Mouse (Mus musculus): ENCODE data around the gene Zfp978. TPM values are rescaled to one million over a fixed set of nuclear protein-coding genes. Genes with fewer than 3 reads are reported as not detected.
"Not testable (repeated sequence)": the region's sequence is repeated elsewhere in the genome, so short reads cannot be mapped to it uniquely, and the experiment has no call there.

Zfp978 gene
- total RNA-seq, 2 experiments from 2014 or later, result 0.64 TPM; not detected in 1

DNA sequence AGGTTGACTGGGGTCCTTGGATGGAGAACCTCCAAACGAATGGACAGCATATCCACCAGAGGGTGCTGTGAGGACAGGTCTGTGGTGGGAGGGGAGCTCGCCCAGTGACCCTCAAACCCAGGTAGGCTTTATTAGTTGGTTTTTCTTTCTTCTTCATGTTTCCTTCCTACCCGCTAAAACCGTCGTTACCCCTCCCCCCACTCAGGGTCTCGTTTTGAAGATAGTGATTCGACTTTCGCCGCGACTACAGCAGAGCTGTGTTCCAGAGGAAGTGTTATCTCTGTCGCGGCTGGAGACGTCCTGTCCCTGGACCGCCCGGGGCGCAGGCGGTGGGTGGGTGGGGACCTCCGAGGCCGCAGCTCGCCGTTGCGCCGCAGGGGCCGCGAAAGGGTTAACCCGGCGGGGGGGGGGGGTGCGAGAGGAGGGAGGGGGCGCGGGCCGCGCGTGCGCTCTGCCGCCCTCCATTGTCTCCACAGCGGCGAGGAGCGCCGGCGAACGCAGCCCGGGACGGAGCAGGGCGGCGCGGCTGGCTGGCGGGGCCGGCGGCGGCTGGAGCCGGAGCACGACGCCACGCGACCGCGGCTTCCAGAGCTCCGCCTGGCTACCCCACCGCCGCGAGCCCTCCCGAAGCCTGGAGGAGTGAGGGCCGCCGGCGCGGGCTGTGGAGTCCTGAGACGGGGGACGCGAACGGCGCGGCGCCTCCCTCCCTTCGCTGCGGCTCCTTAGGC, 45.8 kb downstream of the Zfp978 start:
- no peak for DNase-seq (ENCODE audit: low spot score in 2 of 2)

DNA sequence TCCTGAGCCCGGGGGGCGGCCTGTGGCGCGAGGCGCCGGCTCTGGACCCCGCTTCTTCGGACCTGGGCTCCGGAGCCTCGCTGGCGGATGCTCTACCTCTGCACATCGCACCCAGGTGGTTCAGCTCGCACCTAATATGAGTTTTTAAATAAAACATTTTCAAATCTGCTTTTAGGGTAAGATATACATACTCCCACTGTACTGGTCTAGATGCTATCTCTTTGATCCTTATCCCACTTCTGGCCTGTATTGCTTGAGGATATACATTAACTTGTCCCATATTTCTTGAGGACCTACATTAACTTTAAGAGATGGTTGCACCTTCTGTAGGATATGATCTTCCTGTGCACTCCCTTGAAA, 46.3 kb downstream of the Zfp978 start:
- DNase-seq (ENCODE audit: low spot score in 2 of 2), result no peak

DNA sequence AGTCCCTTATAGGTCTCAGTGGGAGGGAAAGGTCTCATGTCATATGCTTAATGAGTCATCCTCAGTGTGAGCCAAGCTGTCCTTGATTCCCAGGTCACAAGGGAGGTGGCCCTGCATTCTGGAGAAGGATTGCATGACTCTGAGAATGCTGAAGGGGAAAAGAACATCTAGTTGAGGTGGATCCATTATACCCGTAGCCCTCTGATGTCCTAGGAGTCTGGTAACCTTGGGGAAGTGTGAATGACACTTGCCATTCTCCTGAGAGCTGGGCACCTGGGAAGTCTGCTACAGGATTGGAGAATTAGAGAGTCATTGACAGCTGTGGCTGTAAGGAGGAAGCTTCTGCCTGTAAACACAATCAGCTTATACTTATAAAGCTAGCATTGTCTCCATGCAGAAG, 55.3 kb downstream of the Zfp978 start:
- DNase-seq (ENCODE audit: low spot score in 2 of 2), result not testable (repeated sequence)

DNA sequence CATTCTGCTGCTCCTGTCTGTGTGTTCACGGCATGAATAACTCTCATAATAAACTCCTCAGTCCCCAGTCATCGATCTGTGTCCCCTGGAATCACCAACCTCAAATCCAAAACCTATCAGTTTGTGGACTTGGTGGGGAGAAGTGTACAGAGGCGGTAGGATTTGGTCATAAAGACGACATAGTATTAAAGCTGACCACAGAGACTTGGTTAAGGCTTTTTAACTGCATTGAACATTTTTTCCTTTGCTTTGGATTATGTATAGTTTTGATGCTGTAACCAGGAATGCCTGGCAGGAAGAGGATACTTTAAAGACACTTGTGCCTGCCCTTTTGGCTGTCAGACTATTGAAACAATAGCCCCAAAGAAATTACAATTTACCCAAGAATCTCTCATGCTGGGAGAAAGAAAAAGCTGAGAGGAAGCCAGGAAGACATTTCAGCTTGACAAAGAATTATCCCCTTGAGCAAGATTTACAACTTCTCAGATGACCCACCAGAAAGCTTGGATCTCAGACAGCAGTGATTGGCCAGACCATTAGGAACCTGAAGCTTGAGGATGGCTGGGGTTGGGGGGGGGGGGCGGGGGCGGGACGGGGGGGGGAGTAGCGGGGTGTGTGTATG, 56.2 kb downstream of the Zfp978 start:
- DNase-seq (ENCODE audit: low spot score in 2 of 2), result no peak

DNA sequence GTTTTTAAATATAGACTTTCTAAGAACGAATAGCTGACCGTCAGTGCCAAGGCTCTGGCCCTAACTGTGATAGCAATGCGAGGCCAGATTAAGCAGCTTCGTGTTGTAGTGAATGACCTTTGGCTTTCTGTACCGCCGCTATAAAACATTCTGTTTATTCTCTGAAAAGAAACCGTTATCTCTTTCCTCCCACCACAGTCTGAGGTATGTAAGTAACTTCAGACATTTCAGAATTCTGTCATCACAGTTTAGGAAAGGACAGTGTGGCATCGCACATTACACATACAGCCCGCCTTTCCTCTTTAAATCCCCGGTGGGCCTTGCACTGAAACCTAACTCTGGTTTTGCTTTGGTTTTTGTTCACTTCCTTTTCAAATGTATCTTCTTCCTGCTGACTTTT, 56.8 kb downstream of the Zfp978 start:
- DNase-seq (ENCODE audit: low spot score in 2 of 2), result no peak

DNA sequence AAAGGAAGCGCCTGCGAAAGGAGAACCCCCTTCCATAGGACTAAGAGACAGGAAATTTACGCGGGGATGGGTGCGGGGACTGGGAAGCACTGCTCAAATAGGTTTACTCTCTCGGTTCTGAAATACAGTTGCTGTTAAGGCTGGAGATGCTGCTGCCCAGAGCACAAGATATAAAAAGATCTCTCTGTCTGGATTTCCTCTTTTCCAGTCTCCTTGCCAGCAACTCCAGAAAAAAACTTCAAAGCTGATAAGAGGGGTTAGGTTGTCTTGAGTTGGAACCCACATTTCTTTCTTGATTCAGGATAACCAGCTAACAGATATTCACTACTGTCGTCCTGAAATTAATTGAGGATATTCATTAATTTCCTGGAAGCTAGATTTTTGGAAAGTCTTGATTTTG, 57.2 kb downstream of the Zfp978 start:
- DNase-seq (ENCODE audit: low spot score in 2 of 2), result not testable (repeated sequence)

DNA sequence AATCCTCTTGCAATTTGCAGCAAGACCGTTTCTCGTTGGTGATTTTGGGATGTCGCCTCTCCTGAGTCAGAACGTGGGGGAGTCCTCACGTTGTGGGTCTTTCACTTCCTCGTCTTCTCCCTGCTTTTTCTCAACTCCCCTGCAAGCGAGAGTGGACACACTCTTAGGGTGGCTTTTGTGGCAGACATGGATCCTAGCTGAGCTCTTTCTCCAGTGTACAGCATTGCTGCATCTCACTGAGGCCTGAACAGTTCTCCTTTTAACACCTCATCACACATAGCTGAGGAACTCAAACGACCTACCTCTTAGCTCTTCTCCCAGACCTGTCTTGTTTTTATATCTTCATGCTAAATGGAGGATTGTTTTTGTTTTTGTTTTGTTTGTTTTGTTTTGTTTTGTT, 58.1 kb downstream of the Zfp978 start:
- not testable (repeated sequence) for DNase-seq (ENCODE audit: low spot score in 2 of 2)

DNA sequence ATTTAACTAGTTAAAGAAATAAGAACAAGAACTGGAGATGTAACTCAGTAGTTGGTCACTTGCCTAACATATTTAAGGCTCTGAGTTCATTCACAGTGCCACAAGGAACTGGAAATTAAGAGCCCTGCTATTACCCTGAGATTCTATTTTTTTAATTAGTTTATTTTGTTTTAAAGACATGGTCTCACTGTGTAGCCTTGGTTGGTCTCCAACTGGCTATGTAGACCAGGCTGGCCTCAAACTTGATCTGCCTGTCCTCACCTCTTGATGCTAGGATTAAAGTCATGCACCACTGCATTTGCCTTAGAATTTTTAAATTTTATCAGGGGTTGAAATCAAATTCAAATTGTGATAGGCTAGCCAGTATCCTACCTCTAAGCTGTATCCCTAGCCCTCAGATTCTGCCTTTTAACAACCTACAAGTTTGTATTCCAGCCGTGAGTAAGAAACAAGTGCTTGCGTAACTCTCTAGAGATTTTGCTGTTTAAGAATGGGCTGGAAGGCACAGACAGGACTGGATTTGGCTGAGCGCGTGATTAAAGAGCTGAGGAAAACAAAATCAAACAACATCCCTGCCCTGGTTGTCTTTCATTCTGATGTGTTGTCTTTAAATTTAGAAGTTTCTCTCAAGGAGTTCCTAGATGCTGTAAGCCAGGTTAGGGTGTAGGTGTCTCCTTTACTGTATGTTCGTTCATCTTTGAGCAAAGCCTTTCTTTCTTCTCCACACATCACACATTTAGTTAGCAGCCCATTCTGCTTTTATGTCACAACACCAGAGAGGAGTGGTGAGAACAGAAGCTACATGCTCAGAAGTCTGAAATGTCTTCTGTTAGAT, 58.9 kb downstream of the Zfp978 start:
- DNase-seq (ENCODE audit: low spot score in 2 of 2), result not testable (repeated sequence)

DNA sequence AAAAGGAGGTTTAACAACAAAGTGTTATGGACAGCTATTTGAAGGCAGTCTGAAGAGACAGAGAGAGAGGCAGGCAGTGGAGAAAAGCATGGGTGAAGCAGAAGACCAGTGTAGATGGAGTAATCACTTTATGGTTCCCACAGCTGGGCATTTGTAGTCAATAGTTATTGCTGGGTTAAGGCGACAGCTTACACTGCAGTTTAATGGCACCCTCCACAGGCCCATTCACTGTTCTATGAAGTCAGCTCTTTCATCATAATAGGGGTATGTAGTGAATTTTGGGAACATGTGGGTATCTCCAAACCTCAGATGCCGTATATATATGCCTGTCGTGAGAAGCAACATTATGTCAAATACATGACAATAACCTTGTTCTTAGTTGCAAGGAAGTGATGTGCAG, 59.7 kb downstream of the Zfp978 start:
- DNase-seq (ENCODE audit: low spot score in 2 of 2), result no peak

DNA sequence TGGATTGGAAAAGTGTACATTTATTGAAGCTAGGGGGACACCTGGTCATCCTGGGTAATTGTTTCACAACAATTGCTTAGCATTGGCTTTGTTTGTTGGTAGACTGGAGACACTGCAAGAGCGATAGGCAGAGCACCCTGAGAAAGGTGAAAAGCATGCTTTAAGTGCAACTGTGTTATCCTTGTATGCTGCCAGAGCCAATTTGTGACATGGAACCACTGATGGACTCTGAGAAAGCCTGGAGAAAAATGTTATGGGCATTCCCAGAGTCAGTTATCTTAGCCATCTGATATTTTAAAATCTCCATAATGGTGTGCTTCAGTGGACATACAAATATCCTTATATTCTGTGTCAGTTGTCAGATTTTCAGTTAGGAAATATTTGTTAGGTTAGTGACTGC, 60.2 kb downstream of the Zfp978 start:
- DNase-seq (ENCODE audit: low spot score in 2 of 2), result not testable (repeated sequence)

DNA sequence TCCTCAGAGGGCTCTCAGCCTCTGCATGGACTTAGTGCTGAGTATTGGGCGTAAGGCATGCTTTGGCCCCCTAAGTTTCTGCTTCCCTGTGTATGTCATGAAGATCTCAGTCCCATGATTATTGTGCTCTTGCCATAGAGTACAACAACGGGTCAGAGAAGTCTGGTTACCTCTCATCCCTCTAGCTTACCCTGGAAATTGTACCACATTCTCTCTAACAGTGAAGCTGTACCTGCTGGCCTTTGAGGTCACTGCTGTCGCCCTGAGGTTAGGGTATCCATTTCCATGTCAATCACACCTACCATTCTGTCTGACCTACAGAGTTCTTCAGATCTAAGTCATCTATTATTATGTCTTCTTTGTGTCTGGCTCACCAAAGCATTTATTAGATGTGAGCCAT, 62.0 kb downstream of the Zfp978 start:
- no peak for DNase-seq (ENCODE audit: low spot score in 2 of 2)

DNA sequence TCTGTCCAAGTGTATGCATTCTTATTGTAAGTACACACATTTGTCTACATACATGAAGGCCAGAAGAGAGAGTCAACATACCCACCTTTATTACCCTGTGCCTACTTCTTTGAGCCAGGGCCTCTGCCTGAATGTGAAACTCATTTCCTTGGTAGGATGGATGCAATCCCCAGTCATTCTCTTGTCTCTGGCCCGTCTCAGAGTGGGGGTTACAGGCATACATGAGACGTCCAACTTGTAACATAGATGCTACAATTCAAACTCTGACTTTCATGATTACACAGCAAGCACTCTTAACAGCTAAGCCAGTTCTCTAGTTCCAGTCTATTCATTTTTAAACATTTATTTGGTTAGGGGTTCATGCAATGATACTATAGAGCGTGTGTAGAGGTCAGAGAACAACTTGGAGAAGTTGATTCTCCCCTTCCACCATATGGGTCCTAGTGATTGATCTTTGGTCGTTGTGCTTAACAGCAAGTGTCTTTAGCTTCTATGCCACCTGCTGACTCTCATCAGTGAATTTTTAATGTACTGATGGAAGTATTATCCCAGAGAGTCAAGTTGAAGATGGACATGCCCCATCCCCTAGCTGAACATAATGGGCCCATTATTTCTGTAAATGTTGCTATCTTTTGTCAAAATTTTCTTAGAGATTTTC, 62.7 kb downstream of the Zfp978 start:
- DNase-seq (ENCODE audit: low spot score in 2 of 2), result no peak

DNA sequence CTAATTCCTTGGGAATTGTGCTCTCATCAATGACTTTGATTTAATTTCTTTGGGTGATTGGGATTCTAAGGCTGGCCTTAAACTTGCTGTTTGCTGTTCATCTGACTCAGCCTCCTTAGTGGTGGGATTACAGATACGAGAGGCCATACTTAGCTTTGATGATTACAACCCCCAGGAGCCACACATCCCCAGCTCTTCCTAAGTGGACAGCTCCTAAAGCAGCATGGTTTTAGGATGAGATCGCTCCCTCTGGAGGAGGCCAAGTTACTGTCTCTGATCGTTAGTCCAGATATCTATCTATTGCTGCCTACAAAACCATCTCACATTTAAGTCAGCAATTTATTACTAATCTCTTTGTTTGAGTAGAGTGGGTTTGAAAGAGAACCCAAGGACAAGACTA, 63.3 kb downstream of the Zfp978 start:
- not testable (repeated sequence) for DNase-seq (ENCODE audit: low spot score in 2 of 2)

DNA sequence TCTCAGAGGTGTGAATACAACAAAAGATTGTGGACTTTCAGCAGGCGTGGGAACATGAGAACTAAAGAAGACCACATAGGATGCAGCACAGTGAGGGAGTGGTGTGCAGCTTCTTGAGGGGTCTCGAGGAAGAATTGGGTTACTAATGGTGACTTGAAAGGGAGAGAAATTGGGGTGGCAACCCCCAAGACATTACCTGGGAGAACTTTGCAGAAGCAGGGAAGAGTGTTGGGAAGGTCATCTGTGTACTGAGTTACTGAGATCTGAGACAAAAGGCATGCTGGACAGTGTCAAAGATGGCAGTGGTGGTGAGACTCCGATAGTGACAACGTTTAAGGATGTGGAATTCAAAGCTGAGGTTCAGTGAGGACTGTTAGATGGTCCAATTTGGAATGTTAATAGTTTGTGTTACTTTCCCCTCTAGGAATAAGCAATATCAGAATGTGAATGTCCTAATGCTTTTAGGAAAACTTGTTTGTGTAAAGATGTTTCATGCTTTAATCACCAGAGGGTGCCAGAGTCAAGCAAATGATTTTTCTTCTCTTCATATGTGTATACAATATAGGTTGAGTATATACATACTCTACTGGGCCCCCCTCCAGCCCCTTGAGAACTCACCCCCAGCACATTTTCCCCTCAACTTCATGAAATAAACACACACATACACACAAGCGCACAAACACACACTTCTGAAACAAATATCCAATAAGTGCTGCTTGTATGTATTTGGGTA, 64.7 kb downstream of the Zfp978 start:
- not testable (repeated sequence) for DNase-seq (ENCODE audit: low spot score in 2 of 2)

DNA sequence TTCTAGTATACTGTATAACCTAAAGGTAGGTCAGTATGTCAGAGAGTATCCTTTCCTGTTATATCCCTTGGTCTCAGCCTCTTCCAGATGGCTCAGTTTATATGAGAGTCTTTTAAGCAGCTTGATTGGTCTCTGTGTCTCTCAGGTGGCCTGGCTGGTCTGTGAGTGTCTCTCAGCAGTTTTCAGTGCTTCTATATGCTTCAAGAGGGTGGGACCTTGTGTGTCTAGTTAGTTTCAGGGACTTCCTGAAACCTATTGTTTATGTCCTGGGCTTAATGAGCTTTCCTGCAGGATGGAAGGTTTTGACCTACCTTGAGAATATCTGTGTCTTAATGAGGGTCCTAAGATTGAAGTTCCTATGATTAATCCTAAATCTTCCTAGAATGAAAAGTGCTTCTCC, 69.5 kb downstream of the Zfp978 start:
- DNase-seq (ENCODE audit: low spot score in 2 of 2), result no peak

DNA sequence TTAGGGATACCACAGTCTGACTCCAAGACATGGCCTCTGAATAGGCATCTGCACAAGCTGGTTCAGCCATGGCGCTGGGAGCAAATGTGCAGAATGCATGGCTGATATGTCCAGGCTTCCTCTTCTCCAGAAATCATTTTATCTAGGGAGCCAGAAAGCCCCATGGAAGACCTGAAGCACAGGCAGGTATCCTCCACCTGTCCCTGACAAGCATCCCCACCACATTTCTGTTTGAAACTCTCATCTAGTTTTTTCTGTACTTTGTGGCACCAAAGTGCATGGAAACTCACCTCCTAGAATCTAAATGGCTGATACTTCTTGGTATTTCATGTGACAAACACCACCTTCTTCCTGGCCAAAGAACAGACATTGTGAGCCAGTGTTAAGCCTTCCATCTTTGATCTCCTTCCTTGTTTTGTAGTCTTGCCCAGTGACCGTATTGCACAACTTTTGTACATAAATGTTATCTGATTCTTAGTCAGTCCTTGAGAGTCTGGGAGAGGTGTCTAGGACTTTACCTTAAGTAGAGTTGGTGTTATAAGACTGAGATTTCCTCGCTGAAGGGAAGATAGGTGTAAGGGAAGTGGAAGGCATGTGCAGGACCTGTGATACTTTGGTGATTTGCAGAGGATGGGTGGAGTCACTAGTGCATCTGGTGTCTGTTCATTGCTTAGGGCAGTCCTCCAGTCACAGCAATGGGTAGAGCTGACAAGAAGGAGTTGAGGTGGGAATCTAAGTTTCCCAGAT, 70.8 kb downstream of the Zfp978 start:
- not testable (repeated sequence) for DNase-seq (ENCODE audit: low spot score in 2 of 2)

DNA sequence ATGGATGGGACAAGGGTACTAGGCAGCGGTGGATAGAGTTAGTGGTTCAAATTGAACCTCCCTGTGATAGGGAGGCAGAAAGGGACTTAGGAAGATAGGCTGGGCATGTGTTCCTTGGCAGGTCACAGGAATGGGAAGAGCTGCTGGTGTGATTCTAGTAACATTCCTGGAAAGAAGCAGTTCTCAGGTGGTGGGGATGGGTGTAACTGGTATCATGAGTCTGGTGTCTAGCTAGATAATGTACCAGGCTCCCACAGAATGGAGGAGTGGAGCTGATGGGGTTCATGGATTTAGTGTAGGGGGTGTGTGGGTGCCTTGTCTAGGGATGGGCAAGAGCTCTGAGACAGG, 71.3 kb downstream of the Zfp978 start:
- no peak for DNase-seq (ENCODE audit: low spot score in 2 of 2)

DNA sequence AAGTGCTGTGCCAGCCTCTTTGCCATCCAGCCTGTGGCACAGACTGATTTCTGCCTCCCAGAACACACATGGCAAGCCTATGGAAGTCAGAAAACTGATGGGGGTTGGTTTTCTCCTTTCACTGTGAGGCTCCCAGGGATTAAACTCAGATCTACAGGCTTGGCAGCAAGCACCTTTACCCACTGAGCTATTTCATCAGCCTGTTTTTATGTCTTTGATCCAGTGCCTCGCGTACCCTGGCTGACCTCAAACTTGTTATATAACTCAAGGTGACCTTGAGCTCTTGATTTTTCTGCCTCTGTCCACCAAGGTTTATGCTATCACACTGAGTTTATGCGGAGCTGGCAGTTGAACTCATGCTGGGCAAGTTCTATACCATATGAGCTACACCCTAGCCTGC, 71.9 kb downstream of the Zfp978 start:
- no peak for DNase-seq (ENCODE audit: low spot score in 2 of 2)

DNA sequence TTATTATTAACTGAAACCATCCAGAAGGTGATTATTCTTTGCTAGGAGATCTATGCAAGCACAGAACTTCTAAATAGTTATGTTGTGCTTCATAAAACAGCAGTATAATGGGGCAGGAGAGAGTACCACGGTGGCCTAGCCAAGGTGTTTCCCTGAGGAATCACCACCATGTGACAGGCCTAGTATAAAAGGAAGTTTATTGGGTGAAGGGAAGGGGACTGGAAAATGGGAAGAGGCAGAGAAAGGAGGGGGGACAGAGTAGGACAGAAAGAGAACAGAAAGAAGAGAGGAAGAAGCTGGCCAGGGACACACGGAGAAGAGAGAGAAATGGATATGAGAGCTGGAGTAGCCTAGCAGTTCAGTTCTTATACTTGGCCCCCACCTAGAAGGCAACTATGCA, 72.8 kb downstream of the Zfp978 start:
- DNase-seq (ENCODE audit: low spot score in 2 of 2), result no peak

Measured in adrenal gland, postnatal 4 days (tissue).